Mouse (Mus musculus): ENCODE data around the gene 1700017B05Rik. TPM values are rescaled to one million over a fixed set of nuclear protein-coding genes. Genes with fewer than 3 reads are reported as not detected.
"Not testable (repeated sequence)": the region's sequence is repeated elsewhere in the genome, so short reads cannot be mapped to it uniquely, and the experiment has no call there.

1700017B05Rik gene
- 10.6 and 14.7 TPM in 2 replicates for total RNA-seq (2014; rRNA removed)
- 5.2 and 5.3 TPM in 2 replicates for polyA plus RNA-seq (2015; fragmentation: Nextera tagmentation; extraction: Ambion mirVana)

DNA sequence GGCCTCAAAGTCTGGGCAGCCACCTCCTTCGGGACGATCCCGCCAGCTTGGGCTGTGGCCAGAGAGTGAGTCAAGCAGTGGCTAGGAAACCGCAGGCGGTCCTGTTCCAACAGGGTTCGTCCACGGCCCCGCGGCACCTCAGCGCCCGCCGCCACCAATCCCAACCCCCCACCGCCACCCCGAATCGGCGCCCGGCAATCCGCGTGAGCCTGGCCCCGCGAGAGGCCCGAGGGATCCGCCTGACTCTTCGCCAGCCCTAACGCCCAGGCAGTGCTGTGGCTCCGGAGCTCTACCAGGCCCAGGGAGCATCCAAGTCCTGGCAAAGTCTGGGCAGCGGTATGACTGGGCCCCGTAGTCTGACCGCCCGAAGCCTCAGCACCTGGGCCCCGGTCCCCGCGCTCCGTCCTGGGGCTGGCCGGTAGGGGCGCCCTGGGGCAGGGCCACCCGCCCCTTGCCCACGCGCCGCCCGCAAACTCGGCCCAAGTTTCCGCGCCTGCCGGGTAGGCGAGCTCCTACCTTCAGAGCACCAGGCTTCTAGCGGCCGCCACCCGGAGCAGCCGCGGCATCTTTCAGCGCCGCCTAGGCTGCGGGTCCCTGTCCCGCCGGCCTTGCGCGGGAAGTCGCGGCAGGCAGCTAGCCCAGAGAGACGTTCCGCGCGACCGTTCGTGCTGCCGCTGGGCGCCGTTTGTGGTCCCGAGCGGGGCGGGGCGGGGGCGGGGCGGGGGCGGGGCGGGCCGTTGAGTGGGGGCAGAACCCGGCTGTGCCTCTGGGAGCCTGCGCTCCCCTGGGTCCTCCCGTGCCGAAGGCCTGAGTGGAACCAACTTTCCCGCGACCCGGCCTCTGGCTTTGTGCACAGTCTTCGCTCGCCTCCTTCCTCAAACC lies at the start of gene 1700017B05Rik:
TSS of gene 1700017B05Rik (minus strand) at position 700 of the 882 bp plus-strand sequence.
- under 1% methylated on average over 68 of the region's 87 CpGs for WGBS
- peak within 1 kb of the TSS; percentile 97 for H3K4me2 ChIP-seq (ENCODE audit: low read depth, low read length)
- H3K9ac ChIP-seq (replicated peaks; ENCODE audit: low read length), result peak within 1 kb of the TSS; percentile 67
- ATAC-seq, result peak; percentile 78
- DNase-seq (ENCODE audit: low spot score), result peak; percentile 67
- H3K27me3 ChIP-seq (ENCODE audit: insufficient read depth, low read length), result no peaks in the 10 kb centered on the region
- peak within 1 kb of the TSS; percentile 69 for H3K27ac ChIP-seq
- H3K4me3 ChIP-seq (ENCODE audit: low read length), result peak within 1 kb of the TSS; percentile 70
- H3K36me3 ChIP-seq (ENCODE audit: insufficient read depth, low read length), result no peaks in the 10 kb centered on the region
- no peaks in the 10 kb centered on the region for H3K9me3 ChIP-seq (ENCODE audit: low read length)
- peaks cover 1% of the 10 kb centered on the region; the same call in 1 of the 2 replicates for H3K4me1 ChIP-seq (ENCODE audit: insufficient read depth, low read length)
- no peak; the same call in 1 of the 2 replicates for TF ChIP-seq CTCF (IDR thresholded peaks at IDR 0.05; ENCODE audit: low read depth)

DNA sequence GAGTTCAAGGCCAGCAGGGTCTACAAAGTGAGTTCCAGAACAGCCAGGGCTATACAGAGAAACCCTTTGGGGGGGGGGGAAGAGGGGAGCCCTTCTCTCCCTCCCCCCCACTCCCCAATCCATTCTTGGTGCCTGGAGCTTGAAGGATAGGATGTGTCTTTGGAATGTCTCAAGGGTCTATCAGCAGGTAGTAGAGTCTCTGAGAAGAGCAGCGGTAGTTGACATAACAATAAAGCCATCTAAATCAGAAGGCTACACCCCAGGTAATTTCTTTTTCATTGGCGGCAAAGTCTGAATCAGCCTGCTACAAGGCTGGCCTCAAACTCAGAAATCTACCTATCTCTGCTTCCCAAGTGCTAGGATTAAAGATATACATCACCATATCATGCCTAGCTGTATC lies 48.5 kb upstream of the 1700017B05Rik start:
- no peak for TF ChIP-seq CTCF (IDR thresholded peaks at IDR 0.05; ENCODE audit: low read depth)
- WGBS, result 87% methylated on average over 2 of the region's 2 CpGs
- Histone ChIP-seq H3K4me1 (ENCODE audit: insufficient read depth, low read length) (no peaks in the 10 kb centered on the region), H3K27me3 (ENCODE audit: insufficient read depth, low read length) (no peaks in the 10 kb centered on the region), H3K9me3 (ENCODE audit: low read length) (no peaks in the 10 kb centered on the region), H3K4me2 (ENCODE audit: low read depth, low read length) (no peak overlapping the region), H3K27ac (no peak overlapping the region), H3K36me3 (ENCODE audit: insufficient read depth, low read length) (no peaks in the 10 kb centered on the region), H3K9ac (replicated peaks; ENCODE audit: low read length) (no peak overlapping the region), H3K4me3 (ENCODE audit: low read length) (no peak overlapping the region)
- no peak for ATAC-seq
- no peak for DNase-seq (ENCODE audit: low spot score)

DNA sequence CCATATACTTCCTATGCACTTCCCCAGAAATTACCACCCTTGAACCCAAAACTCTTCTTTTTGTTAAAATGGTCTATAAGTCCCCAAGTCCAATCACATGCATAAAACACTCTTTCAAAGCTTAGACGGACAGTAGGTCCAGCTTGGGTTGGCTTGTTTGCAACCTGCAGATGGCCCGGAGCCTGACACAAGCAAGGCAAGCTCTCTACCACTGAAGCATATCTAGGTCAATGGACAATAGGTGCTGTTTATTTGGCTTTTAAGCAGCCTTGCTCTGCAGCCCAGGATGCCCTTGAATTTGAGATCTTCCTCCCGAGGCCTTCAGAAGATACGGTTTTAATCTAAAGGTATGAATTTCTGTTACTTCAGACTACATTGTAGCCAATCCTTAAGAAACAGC lies 46.9 kb upstream of the 1700017B05Rik start:
- Histone ChIP-seq H3K9me3 (ENCODE audit: low read length) (no peaks in the 10 kb centered on the region), H3K9ac (replicated peaks; ENCODE audit: low read length) (no peak overlapping the region), H3K4me3 (ENCODE audit: low read length) (no peak overlapping the region), H3K4me2 (ENCODE audit: low read depth, low read length) (no peak overlapping the region), H3K4me1 (ENCODE audit: insufficient read depth, low read length) (no peaks in the 10 kb centered on the region), H3K27ac (no peak overlapping the region), H3K36me3 (ENCODE audit: insufficient read depth, low read length) (no peaks in the 10 kb centered on the region), H3K27me3 (ENCODE audit: insufficient read depth, low read length) (no peaks in the 10 kb centered on the region)
- no peak for ATAC-seq
- DNase-seq (ENCODE audit: low spot score), result no peak
- no peak for TF ChIP-seq CTCF (IDR thresholded peaks at IDR 0.05; ENCODE audit: low read depth)
- WGBS, result 91% methylated on average over 4 of the region's 4 CpGs

DNA sequence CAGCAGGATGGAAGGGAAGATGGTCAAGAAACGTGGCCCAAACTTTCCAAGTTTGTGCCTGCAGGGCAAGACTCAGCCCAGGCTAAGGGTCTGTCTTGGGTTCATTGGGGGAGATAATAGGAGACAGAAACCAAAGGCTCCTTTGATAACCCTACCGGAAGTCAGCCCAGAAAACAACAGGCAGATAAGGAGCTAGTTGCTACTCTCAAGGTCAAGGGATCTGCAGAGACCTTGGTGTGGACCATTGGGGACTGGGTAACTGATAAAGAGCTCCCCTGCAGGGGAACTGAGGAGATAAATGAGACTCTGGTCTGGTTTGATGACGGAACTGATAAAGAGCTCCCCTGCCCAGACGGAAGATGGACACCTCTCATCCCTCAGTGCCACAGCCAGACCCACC lies 45.0 kb upstream of the 1700017B05Rik start:
- Histone ChIP-seq H3K4me3 (ENCODE audit: low read length) (no peak overlapping the region), H3K4me1 (ENCODE audit: insufficient read depth, low read length) (no peaks in the 10 kb centered on the region), H3K4me2 (ENCODE audit: low read depth, low read length) (no peak overlapping the region), H3K9ac (replicated peaks; ENCODE audit: low read length) (no peak overlapping the region), H3K36me3 (ENCODE audit: insufficient read depth, low read length) (no peaks in the 10 kb centered on the region), H3K27me3 (ENCODE audit: insufficient read depth, low read length) (no peaks in the 10 kb centered on the region), H3K27ac (no peak overlapping the region), H3K9me3 (ENCODE audit: low read length) (no peaks in the 10 kb centered on the region)
- no peak for TF ChIP-seq CTCF (IDR thresholded peaks at IDR 0.05; ENCODE audit: low read depth)
- ATAC-seq (no peak), DNase-seq (ENCODE audit: low spot score) (no peak)
- WGBS, result 85% methylated on average over 4 of the region's 4 CpGs

DNA sequence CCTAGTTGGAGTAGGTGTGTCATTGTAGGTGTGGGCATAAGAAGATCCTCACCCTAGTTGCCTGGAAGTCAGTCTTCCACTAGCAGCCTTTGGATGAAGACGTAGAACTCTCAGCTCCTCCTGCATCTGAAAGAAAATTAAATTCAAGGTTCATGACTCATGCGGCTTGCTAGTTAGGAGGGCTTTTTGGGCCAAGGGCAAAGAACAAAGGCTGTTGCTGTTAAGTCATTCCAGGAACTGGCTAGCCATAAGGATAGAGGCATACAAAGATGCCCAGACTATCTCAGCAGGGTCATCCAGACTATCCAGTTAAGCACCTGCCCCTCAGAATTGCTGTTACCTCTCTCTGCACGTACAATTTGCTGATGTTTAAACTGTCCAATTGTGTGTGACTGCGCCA lies 42.3 kb upstream of the 1700017B05Rik start:
- H3K9ac ChIP-seq (replicated peaks; ENCODE audit: low read length); H3K36me3 ChIP-seq (ENCODE audit: insufficient read depth, low read length); DNase-seq (ENCODE audit: low spot score); H3K27me3 ChIP-seq (ENCODE audit: insufficient read depth, low read length); ATAC-seq; H3K4me3 ChIP-seq (ENCODE audit: low read length); H3K4me2 ChIP-seq (ENCODE audit: low read depth, low read length); H3K27ac ChIP-seq; H3K9me3 ChIP-seq (ENCODE audit: low read length); H3K4me1 ChIP-seq (ENCODE audit: insufficient read depth, low read length): not testable (repeated sequence)
- 94% methylated on average over 4 of the region's 4 CpGs for WGBS

DNA sequence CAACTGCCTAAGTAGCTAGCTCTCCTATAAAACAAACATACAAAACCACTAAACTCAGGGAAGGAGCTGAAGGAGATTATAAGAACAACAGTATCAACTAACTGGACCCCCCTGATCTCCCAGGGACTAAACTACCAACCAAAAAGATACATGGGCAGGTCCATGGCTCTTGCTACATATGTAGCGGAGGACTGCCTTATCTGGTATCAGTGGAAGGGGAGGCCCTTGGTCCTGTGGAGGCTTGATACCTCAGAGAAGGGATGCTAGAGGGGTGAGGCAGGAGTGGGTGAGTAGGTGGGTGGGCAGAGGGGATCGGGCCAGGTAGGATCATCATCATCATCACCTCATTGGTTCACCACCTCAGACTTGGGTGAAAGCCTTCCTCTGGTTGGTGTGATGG lies 41.8 kb upstream of the 1700017B05Rik start:
- H3K27ac ChIP-seq, result no peak overlapping the region
- no peak overlapping the region for H3K4me3 ChIP-seq (ENCODE audit: low read length)
- H3K27me3 ChIP-seq (ENCODE audit: insufficient read depth, low read length), result no peaks in the 10 kb centered on the region
- H3K4me1 ChIP-seq (ENCODE audit: insufficient read depth, low read length), result no peaks in the 10 kb centered on the region
- no peak for DNase-seq (ENCODE audit: low spot score)
- 94% methylated on average over 2 of the region's 2 CpGs for WGBS
- H3K9me3 ChIP-seq (ENCODE audit: low read length), result no peaks in the 10 kb centered on the region
- ATAC-seq, result no peak
- H3K9ac ChIP-seq (replicated peaks; ENCODE audit: low read length), result no peak overlapping the region
- no peak for TF ChIP-seq CTCF (IDR thresholded peaks at IDR 0.05; ENCODE audit: low read depth)
- no peaks in the 10 kb centered on the region for H3K36me3 ChIP-seq (ENCODE audit: insufficient read depth, low read length)
- H3K4me2 ChIP-seq (ENCODE audit: low read depth, low read length), result no peak overlapping the region

DNA sequence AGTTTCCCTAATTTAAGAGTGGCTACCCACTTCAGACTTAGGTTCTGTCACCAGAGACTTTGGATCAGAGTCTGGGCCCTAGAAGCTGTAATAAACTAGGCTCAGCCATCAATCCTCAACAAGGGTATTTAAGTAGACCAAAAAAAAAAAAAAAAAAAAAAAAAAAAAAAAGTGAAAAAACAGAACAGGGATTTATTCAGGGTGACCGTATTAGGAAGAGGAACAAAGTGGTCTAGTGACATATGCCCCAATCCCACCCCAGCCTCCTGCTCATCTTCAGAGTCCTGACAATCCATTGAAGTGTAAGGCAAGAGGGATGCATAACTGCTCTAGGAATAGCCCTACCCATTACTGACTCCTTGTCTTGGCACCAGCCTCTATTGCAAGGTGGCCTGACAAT lies 40.9 kb upstream of the 1700017B05Rik start:
- ATAC-seq, result no peak
- no peaks in the 10 kb centered on the region for H3K27me3 ChIP-seq (ENCODE audit: insufficient read depth, low read length)
- no peak for DNase-seq (ENCODE audit: low spot score)
- no peaks in the 10 kb centered on the region for H3K4me1 ChIP-seq (ENCODE audit: insufficient read depth, low read length)
- WGBS, result 71% methylated on average over 1 of the region's 1 CpGs
- no peaks in the 10 kb centered on the region for H3K36me3 ChIP-seq (ENCODE audit: insufficient read depth, low read length)
- no peak overlapping the region for H3K4me3 ChIP-seq (ENCODE audit: low read length)
- no peak overlapping the region for H3K27ac ChIP-seq
- H3K4me2 ChIP-seq (ENCODE audit: low read depth, low read length), result no peak overlapping the region
- no peak overlapping the region for H3K9ac ChIP-seq (replicated peaks; ENCODE audit: low read length)
- TF ChIP-seq CTCF (IDR thresholded peaks at IDR 0.05; ENCODE audit: low read depth), result no peak
- no peaks in the 10 kb centered on the region for H3K9me3 ChIP-seq (ENCODE audit: low read length)

All from hindbrain, postnatal 0 days (tissue).